Mouse (Mus musculus) ES-E14 (cell line): ENCODE measurements around the gene Mia3.

ENCODE experiments used
- CHD2 ChIP-seq: IDR thresholded peaks from 2 replicates; pipeline ENCODE4 v1.6.1; 2014; ENCODE audit warnings: mild to moderate bottlenecking, low read depth, low read length, inconsistent platforms
- HCFC1 ChIP-seq: IDR thresholded peaks from 2 replicates; pipeline ENCODE4 v1.6.1; 2012; ENCODE audit warnings: low read length, inconsistent platforms, borderline replicate concordance; ENCODE audit not compliant: insufficient read depth
- MAFK ChIP-seq: IDR thresholded peaks from 2 replicates; pipeline ENCODE4 v1.6.1; 2014; ENCODE audit warnings: mild to moderate bottlenecking, low read depth, low read length, inconsistent platforms; ENCODE audit not compliant: insufficient read depth
- ZC3H11A ChIP-seq: IDR thresholded peaks from 2 replicates; pipeline ENCODE4 v1.6.1; 2012; ENCODE audit warnings: low read depth, mild to moderate bottlenecking, inconsistent platforms, low read length, borderline replicate concordance

DNA sequence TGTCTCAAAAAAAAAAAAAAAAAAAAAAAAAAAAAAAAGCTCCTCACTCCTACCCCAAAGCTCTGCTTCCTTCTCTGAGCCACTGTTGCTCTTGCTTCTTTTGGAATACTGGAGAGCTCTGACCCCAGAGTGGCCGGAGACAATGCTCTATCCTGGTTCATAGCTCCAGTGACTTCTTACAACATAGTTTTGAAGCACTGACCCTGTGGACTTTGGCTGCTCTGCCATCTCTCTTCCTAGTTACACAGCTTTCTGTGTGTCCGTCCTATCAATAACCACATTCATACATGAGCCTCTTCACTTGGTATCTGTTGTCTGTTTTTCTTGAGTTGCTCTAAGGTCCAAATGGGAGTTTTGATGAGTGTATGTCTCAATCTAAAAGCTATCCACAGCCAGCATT lies 57.3 kb downstream of the Mia3 start:
- TF ChIP-seq ZC3H11A (no peak), CHD2 (no peak), MAFK (no peak), HCFC1 (no peak)
